Mouse (Mus musculus): ENCODE results near the gene Pigm. TPM values are rescaled to one million over a fixed set of nuclear protein-coding genes. Genes with fewer than 3 reads are reported as not detected.
A peak's percentile ranks its signal among the peaks of the same experiment; 100 is the strongest.

Pigm gene
- polyA plus RNA-seq, 1 experiment, result 12.9 TPM

GRCm38 (mm10) chr1:172423393-172423792 lies 47.0 kb downstream of the Pigm start:
- H3K27ac ChIP-seq (ENCODE audit: insufficient read depth, low read length), result peak overlapping the region; percentile 73
- H3K4me3 ChIP-seq (ENCODE audit: insufficient read depth, low read length), result no peak overlapping the region
- peaks cover 4% of the 10 kb centered on the region; the same call in 1 of the 2 replicates for H3K4me1 ChIP-seq (ENCODE audit: control insufficient read depth, insufficient read depth, low read length)
- TF ChIP-seq POLR2A (IDR thresholded peaks at IDR 0.05; ENCODE audit: low read depth, low read length) (no peak), CTCF (IDR thresholded peaks at IDR 0.05; ENCODE audit: borderline replicate concordance, insufficient read depth, low read length) (no peak)

- no peak overlapping the region for H3K27ac ChIP-seq (ENCODE audit: insufficient read depth, low read length)
- H3K4me1 ChIP-seq (ENCODE audit: control insufficient read depth, insufficient read depth, low read length), result peaks cover 4% of the 10 kb centered on the region; the same call in 1 of the 2 replicates
- TF ChIP-seq CTCF (IDR thresholded peaks at IDR 0.05; ENCODE audit: borderline replicate concordance, insufficient read depth, low read length) (no peak), POLR2A (IDR thresholded peaks at IDR 0.05; ENCODE audit: low read depth, low read length) (no peak)
- no peak overlapping the region for H3K4me3 ChIP-seq (ENCODE audit: insufficient read depth, low read length)
Observed at GRCm38 (mm10) chr1:172426419-172426818, 50.1 kb downstream of the Pigm start.

- TF ChIP-seq POLR2A (IDR thresholded peaks at IDR 0.05; ENCODE audit: low read depth, low read length) (no peak), CTCF (IDR thresholded peaks at IDR 0.05; ENCODE audit: borderline replicate concordance, insufficient read depth, low read length) (no peak)
- Histone ChIP-seq H3K4me3 (ENCODE audit: insufficient read depth, low read length) (no peak overlapping the region), H3K4me1 (ENCODE audit: control insufficient read depth, insufficient read depth, low read length) (peaks cover 4% of the 10 kb centered on the region; the same call in 1 of the 2 replicates)
Observed at GRCm38 (mm10) chr1:172427841-172428240, 51.5 kb downstream of the Pigm start.

GRCm38 (mm10) chr1:172428614-172429013 lies 52.3 kb downstream of the Pigm start:
- H3K27ac ChIP-seq (ENCODE audit: insufficient read depth, low read length), result no peak overlapping the region
- H3K4me3 ChIP-seq (ENCODE audit: insufficient read depth, low read length), result no peak overlapping the region
- no peak for TF ChIP-seq POLR2A (IDR thresholded peaks at IDR 0.05; ENCODE audit: low read depth, low read length)
- TF ChIP-seq CTCF (IDR thresholded peaks at IDR 0.05; ENCODE audit: borderline replicate concordance, insufficient read depth, low read length), result no peak
- H3K4me1 ChIP-seq (ENCODE audit: control insufficient read depth, insufficient read depth, low read length), result peaks cover 3% of the 10 kb centered on the region; the same call in 1 of the 2 replicates

More at GRCm38 (mm10) chr1:172427841-172428240, 51.5 kb downstream of the Pigm start:
- H3K27ac ChIP-seq (ENCODE audit: insufficient read depth, low read length), result no peak overlapping the region

- no peak overlapping the region for H3K4me3 ChIP-seq (ENCODE audit: insufficient read depth, low read length)
- H3K27ac ChIP-seq (ENCODE audit: insufficient read depth, low read length), result no peak overlapping the region
- H3K4me1 ChIP-seq (ENCODE audit: control insufficient read depth, insufficient read depth, low read length), result no peaks in the 10 kb centered on the region
- TF ChIP-seq POLR2A (IDR thresholded peaks at IDR 0.05; ENCODE audit: low read depth, low read length), result no peak
- no peak for TF ChIP-seq CTCF (IDR thresholded peaks at IDR 0.05; ENCODE audit: borderline replicate concordance, insufficient read depth, low read length)
Observed at GRCm38 (mm10) chr1:172430731-172431220, 54.4 kb downstream of the Pigm start.

GRCm38 (mm10) chr1:172431836-172432586 lies 55.7 kb downstream of the Pigm start:
- H3K4me3 ChIP-seq (ENCODE audit: insufficient read depth, low read length), result no peak overlapping the region
- peak overlapping the region; percentile 48; the same call in 1 of the 2 replicates for H3K27ac ChIP-seq (ENCODE audit: insufficient read depth, low read length)
- no peak for TF ChIP-seq CTCF (IDR thresholded peaks at IDR 0.05; ENCODE audit: borderline replicate concordance, insufficient read depth, low read length)
- TF ChIP-seq POLR2A (IDR thresholded peaks at IDR 0.05; ENCODE audit: low read depth, low read length), result no peak
- no peaks in the 10 kb centered on the region for H3K4me1 ChIP-seq (ENCODE audit: control insufficient read depth, insufficient read depth, low read length)

- H3K27ac ChIP-seq (ENCODE audit: insufficient read depth, low read length), result 0 out of 2 replicates have a peak overlapping the region, but pooled peaks have one; percentile 3
- H3K4me3 ChIP-seq (ENCODE audit: insufficient read depth, low read length), result no peak overlapping the region
- TF ChIP-seq POLR2A (IDR thresholded peaks at IDR 0.05; ENCODE audit: low read depth, low read length) (no peak), CTCF (IDR thresholded peaks at IDR 0.05; ENCODE audit: borderline replicate concordance, insufficient read depth, low read length) (no peak)
- H3K4me1 ChIP-seq (ENCODE audit: control insufficient read depth, insufficient read depth, low read length), result no peaks in the 10 kb centered on the region
Observed at GRCm38 (mm10) chr1:172432587-172432955, 56.2 kb downstream of the Pigm start.

- Histone ChIP-seq H3K4me3 (ENCODE audit: insufficient read depth, low read length) (no peak overlapping the region), H3K27ac (ENCODE audit: insufficient read depth, low read length) (no peak overlapping the region), H3K4me1 (ENCODE audit: control insufficient read depth, insufficient read depth, low read length) (no peaks in the 10 kb centered on the region)
- TF ChIP-seq POLR2A (IDR thresholded peaks at IDR 0.05; ENCODE audit: low read depth, low read length), result no peak
- TF ChIP-seq CTCF (IDR thresholded peaks at IDR 0.05; ENCODE audit: borderline replicate concordance, insufficient read depth, low read length), result no peak
Observed at GRCm38 (mm10) chr1:172433012-172433850, 56.9 kb downstream of the Pigm start.

Other genes with a start within 250 kb of the Pigm start
- 88.3 and 98.7 TPM in 2 replicates for gene Pex19, start 249.8 kb upstream of the Pigm start, polyA plus RNA-seq (2011; ENCODE audit: insufficient read length, low read depth, missing spikeins)
- 73.1 and 83.4 TPM in 2 replicates for gene Dcaf8, start 228.5 kb upstream of the Pigm start, polyA plus RNA-seq (2011; ENCODE audit: insufficient read length, low read depth, missing spikeins)
- 140 and 154 TPM in 2 replicates for gene Pea15a, start 169.7 kb upstream of the Pigm start, polyA plus RNA-seq (2011; ENCODE audit: insufficient read length, low read depth, missing spikeins)
- not detected in 2 replicates for gene Casq1, start 156.7 kb upstream of the Pigm start, polyA plus RNA-seq (2011; ENCODE audit: insufficient read length, low read depth, missing spikeins)
- not detected in 2 replicates for gene Atp1a4, start 118.1 kb upstream of the Pigm start, polyA plus RNA-seq (2011; ENCODE audit: insufficient read length, low read depth, missing spikeins)
- 49.8 and 55.6 TPM in 2 replicates for gene Igsf8, start 114.9 kb upstream of the Pigm start, polyA plus RNA-seq (2011; ENCODE audit: insufficient read length, low read depth, missing spikeins)
- gene Atp1a2, start 78.5 kb upstream of the Pigm start, polyA plus RNA-seq (2011; ENCODE audit: insufficient read length, low read depth, missing spikeins), result 0.39 TPM in 1 of 2 replicates, not detected in the other
- not detected in 2 replicates for gene Kcnj9, start 47.2 kb upstream of the Pigm start, polyA plus RNA-seq (2011; ENCODE audit: insufficient read length, low read depth, missing spikeins)
- 0.08 and 0.91 TPM in 2 replicates for gene Kcnj10, start 35.3 kb upstream of the Pigm start, polyA plus RNA-seq (2011; ENCODE audit: insufficient read length, low read depth, missing spikeins)
- 0.63 and 2.5 TPM in 2 replicates for gene Slamf9, start 98.8 kb downstream of the Pigm start, polyA plus RNA-seq (2011; ENCODE audit: insufficient read length, low read depth, missing spikeins)
- 5.4 and 6.4 TPM in 2 replicates for gene Igsf9, start 105.2 kb downstream of the Pigm start, polyA plus RNA-seq (2011; ENCODE audit: insufficient read length, low read depth, missing spikeins)
- gene Tagln2, start 123.5 kb downstream of the Pigm start, polyA plus RNA-seq (2011; ENCODE audit: insufficient read length, low read depth, missing spikeins), result 468 and 642 TPM in 2 replicates
- gene Cfap45, start 144.3 kb downstream of the Pigm start, polyA plus RNA-seq (2011; ENCODE audit: insufficient read length, low read depth, missing spikeins), result 0.85 and 2.9 TPM in 2 replicates
- gene Vsig8, start 179.4 kb downstream of the Pigm start, polyA plus RNA-seq (2011; ENCODE audit: insufficient read length, low read depth, missing spikeins), result not detected in 2 replicates
- not detected in 2 replicates for gene Slamf8, start 214.0 kb downstream of the Pigm start, polyA plus RNA-seq (2011; ENCODE audit: insufficient read length, low read depth, missing spikeins)
- gene Fcrl6, start 226.0 kb downstream of the Pigm start, polyA plus RNA-seq (2011; ENCODE audit: insufficient read length, low read depth, missing spikeins), result not detected in 2 replicates